Mouse (Mus musculus) heart, postnatal 0 days (tissue): ENCODE results near the gene Wdr25.

Source experiments
- CTCF ChIP-seq: IDR thresholded peaks from 2 replicates; pipeline ENCODE4 v1.5.1; 2016; ENCODE audit warnings: antibody characterized with exemption, control low read depth, low read depth
- EP300 ChIP-seq: IDR thresholded peaks from 2 replicates; pipeline ENCODE4 v1.6.1; 2016; ENCODE audit warnings: antibody characterized with exemption, low read depth

DNA sequence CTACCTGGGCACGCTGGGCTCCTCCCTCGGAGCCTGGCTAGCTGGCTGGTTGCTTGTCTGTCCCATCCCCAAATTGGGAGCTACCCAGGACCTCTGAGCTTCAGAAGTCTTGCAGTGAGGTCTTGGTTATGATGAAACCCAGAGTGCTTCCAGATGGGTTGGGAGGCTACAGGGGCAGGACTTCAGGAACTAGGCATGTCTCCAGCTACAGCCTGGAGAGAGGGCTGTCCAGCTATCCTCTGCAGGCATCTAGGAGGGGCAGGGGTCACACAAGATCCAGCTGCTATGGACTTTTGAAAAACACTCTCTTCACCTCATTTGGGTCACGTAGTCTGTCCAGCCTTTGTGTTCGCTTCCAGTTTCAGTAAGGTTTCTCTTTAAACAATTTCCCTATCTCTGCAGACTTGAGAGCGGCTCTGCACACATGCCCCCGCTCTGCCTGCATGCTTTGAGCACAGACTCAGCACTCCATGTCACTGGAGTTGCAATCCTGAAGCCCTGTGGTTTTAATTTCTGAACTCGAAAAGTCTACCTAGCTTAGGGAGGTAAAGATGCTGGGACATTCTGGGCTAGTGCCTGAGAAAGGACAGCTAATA lies 35.7 kb upstream of the Wdr25 start:
- no peak for TF ChIP-seq CTCF
- no peak for TF ChIP-seq EP300
